Mouse (Mus musculus): ENCODE measurements at regions not wholly inside any gene's neighbourhood (a gene's known extent, or its start where the extent isn't known, plus 50 kb on each side); places are given as distances from the start of the nearest gene placed in this dataset.

GRCm38 (mm10) chr9:41268112-41268511 lies 106.6 kb upstream of the Ubash3b start:
- DNase-seq (ENCODE audit: extremely low spot score in 1 of 2, low spot score in 1 of 2): no peak

- no peak for DNase-seq (ENCODE audit: extremely low spot score in 1 of 2, low spot score in 1 of 2)
Measured at GRCm38 (mm10) chr9:41264485-41264884, 103.0 kb upstream of the Ubash3b start.

GRCm38 (mm10) chr9:41257244-41257643 lies 95.7 kb upstream of the Ubash3b start:
- DNase-seq (ENCODE audit: extremely low spot score in 1 of 2, low spot score in 1 of 2): no peak

DNA sequence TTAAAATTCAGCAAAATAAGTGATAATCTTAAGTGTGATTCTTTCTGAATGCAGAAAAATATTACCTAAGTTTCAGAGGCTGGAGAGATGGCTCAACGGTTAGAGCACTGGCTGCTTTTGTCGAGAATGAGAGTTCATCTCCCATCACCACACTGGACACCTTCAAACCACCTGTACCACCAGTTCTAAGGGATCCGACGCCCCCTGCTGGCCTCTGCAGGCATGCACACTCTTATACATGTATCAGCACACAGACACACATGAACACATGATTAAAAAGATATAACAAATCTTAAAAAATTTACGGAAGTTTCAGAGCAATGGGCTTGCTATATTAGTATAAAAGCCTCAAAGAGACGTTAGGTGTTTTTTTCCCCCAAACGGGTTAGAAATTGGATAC lies 80.9 kb upstream of the Ubash3b start:
- no peak for DNase-seq (ENCODE audit: extremely low spot score in 1 of 2, low spot score in 1 of 2)

DNA sequence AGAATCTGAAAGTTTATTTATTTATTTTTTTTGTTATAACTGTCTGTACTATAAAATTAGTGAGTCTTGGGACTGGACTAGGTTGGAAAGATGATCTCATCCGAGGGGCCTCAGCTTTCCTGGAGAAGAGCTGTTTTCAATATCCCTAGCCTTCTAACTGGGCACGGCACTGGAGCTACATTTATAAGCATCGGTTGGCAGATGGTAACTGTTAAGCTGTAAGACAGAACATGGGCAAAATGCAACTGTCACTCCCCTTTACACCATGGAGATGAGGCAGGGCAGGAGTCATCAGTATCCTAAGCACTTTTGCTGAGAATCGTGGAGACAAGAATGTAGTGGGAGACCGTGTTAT lies 77.6 kb upstream of the Ubash3b start:
- no peak for DNase-seq (ENCODE audit: extremely low spot score in 1 of 2, low spot score in 1 of 2)

- DNase-seq (ENCODE audit: extremely low spot score in 1 of 2, low spot score in 1 of 2): no peak
Measured at GRCm38 (mm10) chr9:41238395-41239096, 77.0 kb upstream of the Ubash3b start.

- DNase-seq (ENCODE audit: extremely low spot score in 1 of 2, low spot score in 1 of 2): no peak
Measured at GRCm38 (mm10) chr9:41237265-41237664, 75.8 kb upstream of the Ubash3b start.

GRCm38 (mm10) chr9:41229225-41229582 lies 67.7 kb upstream of the Ubash3b start:
- DNase-seq (ENCODE audit: extremely low spot score in 1 of 2, low spot score in 1 of 2): no peak

- peak; percentile 85 to 97 for DNase-seq (ENCODE audit: extremely low spot score in 1 of 2, low spot score in 1 of 2)
Measured at GRCm38 (mm10) chr9:41228425-41229224, 67.1 kb upstream of the Ubash3b start.

- no peak for DNase-seq (ENCODE audit: extremely low spot score in 1 of 2, low spot score in 1 of 2)
Measured at GRCm38 (mm10) chr9:41223406-41223805, 61.9 kb upstream of the Ubash3b start.

DNA sequence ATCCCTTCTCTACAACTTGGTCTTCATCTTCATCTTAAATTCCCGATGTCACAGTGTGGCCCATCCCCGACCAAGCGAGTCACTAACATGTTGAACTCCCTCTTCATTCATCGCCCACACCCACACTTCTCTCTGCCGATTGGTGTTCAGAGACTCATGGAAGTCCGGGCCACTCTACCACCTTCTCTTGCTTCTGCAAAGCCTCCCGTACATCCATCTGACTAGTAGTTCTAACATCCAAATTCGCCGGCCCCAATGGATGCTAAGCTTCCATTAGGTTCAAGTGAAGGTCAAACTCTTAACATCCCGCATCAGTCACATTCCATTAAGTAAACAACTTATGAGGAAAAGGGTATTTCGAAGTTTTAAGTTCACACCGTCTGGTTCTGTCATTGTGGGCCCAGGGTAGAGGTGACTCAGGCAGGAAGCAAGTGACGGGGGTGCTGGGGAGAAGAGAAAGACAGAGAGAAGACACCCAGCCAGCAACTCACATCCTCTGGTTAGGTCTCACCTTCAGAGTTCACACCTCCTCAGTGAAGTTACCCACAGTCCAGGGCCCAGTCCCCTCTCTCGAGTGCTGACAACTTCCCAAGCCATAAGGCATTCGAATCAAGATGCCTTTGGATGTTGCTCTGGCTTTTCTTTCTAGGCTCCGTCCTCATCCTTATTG lies 61.0 kb upstream of the Ubash3b start:
- no peak for DNase-seq (ENCODE audit: extremely low spot score in 1 of 2, low spot score in 1 of 2)

DNA sequence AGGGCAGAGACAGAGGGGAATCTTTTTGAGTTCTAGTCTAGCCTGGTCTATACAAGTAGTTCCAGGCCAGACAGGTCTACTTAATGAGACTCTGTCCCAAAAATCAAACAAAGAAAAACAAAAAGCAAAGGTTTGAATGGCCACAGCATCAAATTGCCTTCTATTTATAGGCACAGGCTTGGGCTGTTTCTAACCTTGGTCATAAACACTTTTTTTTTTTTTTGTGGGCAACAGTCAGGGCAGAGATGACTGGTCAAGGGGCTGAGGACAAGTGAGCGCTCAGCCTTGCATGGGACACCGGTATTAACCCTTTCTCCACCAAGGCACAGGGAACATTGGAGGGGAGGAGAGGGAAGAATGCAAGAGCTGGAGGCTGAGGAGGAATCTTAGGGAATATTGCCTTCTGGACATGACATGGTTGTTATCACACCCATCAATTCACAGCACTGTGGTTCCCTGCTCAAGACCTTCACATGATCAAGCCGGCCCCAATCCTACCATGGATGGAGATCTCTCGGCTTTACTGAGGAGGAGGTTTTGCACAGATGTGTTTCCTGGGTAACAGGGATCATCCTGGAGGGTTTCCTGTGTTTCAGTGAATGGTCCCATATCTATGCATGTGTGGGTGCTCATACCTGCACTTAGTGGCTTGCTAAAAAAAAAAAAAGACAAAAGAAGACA lies 59.8 kb upstream of the Ubash3b start:
- no peak for DNase-seq (ENCODE audit: extremely low spot score in 1 of 2, low spot score in 1 of 2)

DNA sequence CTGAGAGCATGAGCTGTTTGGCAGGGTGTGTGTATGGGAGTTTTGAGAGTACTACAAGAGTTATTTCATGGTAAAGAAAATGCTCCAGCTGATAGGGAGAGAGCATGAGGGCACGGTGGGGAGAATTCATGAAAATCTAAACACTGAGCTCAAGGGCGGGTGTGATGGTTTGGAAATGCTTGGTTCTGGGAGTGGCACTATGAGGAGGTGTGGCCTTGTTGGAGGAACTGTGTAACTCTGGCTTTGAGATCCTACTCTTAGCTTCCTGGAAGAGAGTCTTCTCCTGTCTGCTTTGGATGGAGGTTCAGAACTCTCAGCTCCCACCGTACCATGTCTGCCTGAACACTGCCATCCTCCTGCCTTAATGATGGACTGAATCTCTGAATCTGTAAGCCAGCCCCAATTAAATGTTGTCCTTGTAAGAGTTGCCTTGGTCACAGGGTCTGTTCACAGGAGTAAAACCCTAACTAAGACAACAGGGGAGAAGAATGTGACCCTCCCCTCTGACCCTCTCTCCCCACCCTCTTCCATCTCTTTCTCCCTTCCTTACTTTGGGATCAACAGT lies 58.7 kb upstream of the Ubash3b start:
- DNase-seq (ENCODE audit: extremely low spot score in 1 of 2, low spot score in 1 of 2): no peak

DNA sequence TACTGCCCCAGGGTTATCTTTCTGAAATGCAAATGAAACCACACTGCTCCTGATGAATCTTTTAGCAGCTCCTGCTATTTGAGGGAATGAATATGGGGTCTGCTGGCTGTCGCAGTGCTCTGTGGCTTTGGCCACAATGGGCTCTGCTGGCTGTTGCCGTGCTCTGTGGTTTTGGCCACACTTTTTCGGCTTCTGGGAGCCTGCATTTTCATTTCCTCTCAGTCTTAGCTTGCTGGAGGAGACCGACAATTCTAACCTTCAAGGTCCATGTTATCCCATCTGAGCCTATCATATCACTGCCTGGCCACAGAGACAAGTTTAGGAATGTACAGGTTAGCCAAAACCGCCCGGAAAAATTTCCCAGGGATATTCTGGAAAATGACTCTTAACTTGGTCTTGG lies 57.2 kb upstream of the Ubash3b start:
- no peak for DNase-seq (ENCODE audit: extremely low spot score in 1 of 2, low spot score in 1 of 2)

DNA sequence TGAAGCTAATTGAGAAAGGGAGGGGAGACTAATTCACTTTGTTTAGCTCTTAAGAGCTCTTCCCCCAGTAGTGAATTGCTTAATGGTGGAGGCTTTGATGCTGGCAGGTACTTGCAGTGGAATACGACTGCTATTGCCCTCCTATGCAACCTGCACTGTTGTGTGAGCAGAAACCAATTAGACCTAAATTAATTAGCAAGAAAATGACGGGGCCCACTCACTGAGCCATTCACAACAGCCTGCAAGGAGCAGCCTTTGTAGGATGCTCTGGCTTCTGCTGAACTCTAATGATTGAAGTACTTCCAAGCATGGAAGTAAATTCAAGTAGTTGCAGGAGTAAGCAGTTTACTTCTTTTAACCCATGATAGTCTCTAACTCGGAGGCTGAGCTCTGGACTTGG lies 54.8 kb upstream of the Ubash3b start:
- no peak for DNase-seq (ENCODE audit: extremely low spot score in 1 of 2, low spot score in 1 of 2)

GRCm38 (mm10) chr9:41215026-41215425 lies 53.5 kb upstream of the Ubash3b start:
- DNase-seq (ENCODE audit: extremely low spot score in 1 of 2, low spot score in 1 of 2): no peak

DNA sequence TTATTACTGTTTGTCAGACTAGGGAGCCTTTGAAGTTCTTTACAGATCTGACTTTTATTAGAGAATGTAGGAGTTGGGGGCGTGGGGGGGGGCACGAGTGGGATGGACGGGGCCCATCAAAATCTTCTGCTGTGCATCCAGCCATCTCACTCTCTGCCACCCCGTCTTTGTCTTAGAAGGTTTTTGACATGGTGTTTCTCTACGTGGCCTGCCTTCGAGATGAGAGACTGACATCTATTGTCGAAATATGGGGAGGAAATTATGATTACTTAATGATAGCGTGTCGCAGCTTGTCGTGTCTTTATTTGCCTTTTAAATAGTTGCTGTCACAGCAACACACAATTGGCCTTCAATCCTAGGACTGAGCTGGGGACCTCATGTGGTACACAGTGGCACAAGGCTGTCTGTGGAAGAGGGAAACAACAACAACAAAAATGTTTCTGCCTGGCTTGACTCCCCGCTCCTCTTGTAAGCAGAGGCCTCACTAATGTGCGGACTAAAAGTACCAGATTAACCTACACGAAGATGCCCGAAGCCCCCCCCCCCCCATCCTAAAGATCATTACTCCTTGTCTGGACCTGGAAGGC lies 51.5 kb upstream of the Ubash3b start:
- DNase-seq (ENCODE audit: extremely low spot score in 1 of 2, low spot score in 1 of 2): no peak

DNA sequence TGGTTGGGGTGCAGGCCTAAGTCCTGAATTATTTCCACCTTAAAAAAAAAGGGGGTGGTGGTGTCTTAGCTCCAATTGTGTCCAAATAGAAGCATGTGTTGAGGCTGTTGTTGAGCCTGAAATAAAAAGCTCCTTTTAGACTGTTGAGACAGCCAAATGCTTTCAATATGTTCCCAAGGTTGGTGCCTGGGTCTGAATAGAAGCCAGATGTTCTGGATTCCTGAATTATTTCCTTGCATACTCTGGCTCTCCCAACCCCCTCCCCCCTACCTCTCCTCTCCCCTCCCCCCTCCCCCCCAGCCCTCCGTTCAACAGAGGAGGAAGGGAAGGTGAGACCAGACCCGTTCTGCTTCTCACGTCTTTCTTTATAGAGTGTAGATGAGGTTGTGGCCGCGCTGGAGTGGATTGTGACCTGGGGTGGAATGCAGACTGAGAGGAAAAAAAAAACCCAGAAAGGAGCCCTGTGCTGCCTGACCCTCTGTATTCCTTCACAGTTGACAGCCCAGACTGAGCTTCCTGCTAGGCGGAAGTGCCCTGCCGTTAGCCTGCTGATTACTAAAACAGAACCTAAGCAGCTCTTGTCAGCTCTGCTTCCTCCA lies 50.9 kb upstream of the Ubash3b start:
- no peak for DNase-seq (ENCODE audit: extremely low spot score in 1 of 2, low spot score in 1 of 2)

- DNase-seq (ENCODE audit: extremely low spot score in 1 of 2, low spot score in 1 of 2): no peak
Measured at GRCm38 (mm10) chr9:41211865-41212302, 50.4 kb upstream of the Ubash3b start.

Data from frontal cortex, adult 2 months (tissue).